Mouse (Mus musculus): ENCODE results near the gene Slc39a3. TPM values are rescaled to one million over a fixed set of nuclear protein-coding genes. Genes with fewer than 3 reads are reported as not detected.
"Not testable (repeated sequence)": the region's sequence is repeated elsewhere in the genome, so short reads cannot be mapped to it uniquely, and the experiment has no call there.

The Slc39a3 gene
- polyA plus RNA-seq, 1 experiment from 2014 or later, result 9.6 TPM

GRCm38 (mm10) chr10:81069836-81070235 is 32.6 kb upstream of the Slc39a3 start, which contains the start of gene Thop1:
Thop1 (plus strand) TSS chr10:81070035.
- Histone ChIP-seq H3K4me3 (ENCODE audit: low read length) (peak within 1 kb of the TSS; percentile 85), H3K9me3 (replicated peaks; ENCODE audit: control insufficient read depth, low read length) (no peaks in the 10 kb centered on the region), H3K4me2 (ENCODE audit: low read depth, low read length) (peak within 1 kb of the TSS; percentile 83), H3K36me3 (ENCODE audit: control insufficient read depth, insufficient read depth) (peaks cover 11% of the 10 kb centered on the region), H3K4me1 (ENCODE audit: control insufficient read depth, insufficient read depth, low read length) (peaks cover 5% of the 10 kb centered on the region), H3K9ac (ENCODE audit: low read length) (peak within 1 kb of the TSS; percentile 92), H3K27ac (ENCODE audit: low read length) (peak within 1 kb of the TSS; percentile 29; the same call in 1 of the 2 replicates), H3K27me3 (ENCODE audit: control insufficient read depth, insufficient read depth, low read length) (no peaks in the 10 kb centered on the region)
- WGBS, result under 1% methylated on average over 35 of the region's 35 CpGs
- ATAC-seq (replicated peaks; ENCODE audit: extremely low read depth, insufficient read depth, low FRiP score), result peak; percentile 93

GRCm38 (mm10) chr10:81068706-81069105 is 31.5 kb upstream of the Slc39a3 start:
- H3K27ac ChIP-seq (ENCODE audit: low read length), result no peak overlapping the region
- H3K4me2 ChIP-seq (ENCODE audit: low read depth, low read length), result no peak overlapping the region
- no peak for ATAC-seq (replicated peaks; ENCODE audit: extremely low read depth, insufficient read depth, low FRiP score)
- H3K36me3 ChIP-seq (ENCODE audit: control insufficient read depth, insufficient read depth), result peaks cover 7% of the 10 kb centered on the region
- H3K4me1 ChIP-seq (ENCODE audit: control insufficient read depth, insufficient read depth, low read length), result peaks cover 5% of the 10 kb centered on the region
- WGBS, result 57% methylated on average over 5 of the region's 5 CpGs
- H3K27me3 ChIP-seq (ENCODE audit: control insufficient read depth, insufficient read depth, low read length), result no peaks in the 10 kb centered on the region
- H3K9me3 ChIP-seq (replicated peaks; ENCODE audit: control insufficient read depth, low read length), result no peaks in the 10 kb centered on the region
- H3K9ac ChIP-seq (ENCODE audit: low read length), result no peak overlapping the region
- no peak overlapping the region for H3K4me3 ChIP-seq (ENCODE audit: low read length)

GRCm38 (mm10) chr10:81064519-81064918 is 27.3 kb upstream of the Slc39a3 start:
- not testable (repeated sequence) for H3K9me3 ChIP-seq (replicated peaks; ENCODE audit: control insufficient read depth, low read length); ATAC-seq (replicated peaks; ENCODE audit: extremely low read depth, insufficient read depth, low FRiP score)
- WGBS, result 84% methylated on average over 8 of the region's 8 CpGs

GRCm38 (mm10) chr10:81062710-81063109 is 25.5 kb upstream of the Slc39a3 start:
- 58% methylated on average over 4 of the region's 4 CpGs for WGBS
- Histone ChIP-seq H3K27me3 (ENCODE audit: control insufficient read depth, insufficient read depth, low read length) (no peaks in the 10 kb centered on the region), H3K36me3 (ENCODE audit: control insufficient read depth, insufficient read depth) (no peaks in the 10 kb centered on the region), H3K4me1 (ENCODE audit: control insufficient read depth, insufficient read depth, low read length) (peaks cover 13% of the 10 kb centered on the region), H3K27ac (ENCODE audit: low read length) (no peak overlapping the region), H3K4me2 (ENCODE audit: low read depth, low read length) (no peak overlapping the region), H3K9me3 (replicated peaks; ENCODE audit: control insufficient read depth, low read length) (no peaks in the 10 kb centered on the region), H3K4me3 (ENCODE audit: low read length) (no peak overlapping the region), H3K9ac (ENCODE audit: low read length) (no peak overlapping the region)
- no peak for ATAC-seq (replicated peaks; ENCODE audit: extremely low read depth, insufficient read depth, low FRiP score)

More at GRCm38 (mm10) chr10:81064519-81064918, 27.3 kb upstream of the Slc39a3 start:
- H3K9ac ChIP-seq (ENCODE audit: low read length); H3K4me3 ChIP-seq (ENCODE audit: low read length); H3K4me2 ChIP-seq (ENCODE audit: low read depth, low read length); H3K27me3 ChIP-seq (ENCODE audit: control insufficient read depth, insufficient read depth, low read length); H3K36me3 ChIP-seq (ENCODE audit: control insufficient read depth, insufficient read depth); H3K4me1 ChIP-seq (ENCODE audit: control insufficient read depth, insufficient read depth, low read length); H3K27ac ChIP-seq (ENCODE audit: low read length): not testable (repeated sequence)

- peak within 1 kb of the TSS; percentile 68; the same call in 1 of the 2 replicates for H3K27ac ChIP-seq (ENCODE audit: low read length)
- WGBS, result under 1% methylated on average over 48 of the region's 48 CpGs
- ATAC-seq (replicated peaks; ENCODE audit: extremely low read depth, insufficient read depth, low FRiP score), result peak; percentile 95
- H3K27me3 ChIP-seq (ENCODE audit: control insufficient read depth, insufficient read depth, low read length), result no peaks in the 10 kb centered on the region
- H3K36me3 ChIP-seq (ENCODE audit: control insufficient read depth, insufficient read depth), result no peaks in the 10 kb centered on the region
- H3K4me3 ChIP-seq (ENCODE audit: low read length), result peak within 1 kb of the TSS; percentile 88
- H3K4me1 ChIP-seq (ENCODE audit: control insufficient read depth, insufficient read depth, low read length), result peaks cover 13% of the 10 kb centered on the region
- peak within 1 kb of the TSS; percentile 92 for H3K9ac ChIP-seq (ENCODE audit: low read length)
- H3K4me2 ChIP-seq (ENCODE audit: low read depth, low read length), result peak within 1 kb of the TSS; percentile 86
- no peaks in the 10 kb centered on the region for H3K9me3 ChIP-seq (replicated peaks; ENCODE audit: control insufficient read depth, low read length)
These were observed 22.6 kb upstream of the Slc39a3 start, which contains the start of gene Sgta for GRCm38 (mm10) chr10:81059603-81060543. Sgta (minus strand) TSS chr10:81060181.

GRCm38 (mm10) chr10:81058896-81059295 is 21.7 kb upstream of the Slc39a3 start:
- H3K9ac ChIP-seq (ENCODE audit: low read length), result peak overlapping the region; percentile 92
- WGBS, result 71% methylated on average over 6 of the region's 6 CpGs

GRCm38 (mm10) chr10:81057406-81058130 is 20.3 kb upstream of the Slc39a3 start:
- Histone ChIP-seq H3K4me3 (ENCODE audit: low read length) (no peak overlapping the region), H3K4me2 (ENCODE audit: low read depth, low read length) (no peak overlapping the region), H3K4me1 (ENCODE audit: control insufficient read depth, insufficient read depth, low read length) (peaks cover 13% of the 10 kb centered on the region), H3K27ac (ENCODE audit: low read length) (no peak overlapping the region), H3K9me3 (replicated peaks; ENCODE audit: control insufficient read depth, low read length) (no peaks in the 10 kb centered on the region), H3K36me3 (ENCODE audit: control insufficient read depth, insufficient read depth) (no peaks in the 10 kb centered on the region), H3K9ac (ENCODE audit: low read length) (no peak overlapping the region), H3K27me3 (ENCODE audit: control insufficient read depth, insufficient read depth, low read length) (no peaks in the 10 kb centered on the region)
- WGBS, result 91% methylated on average over 23 of the region's 23 CpGs
- no peak for ATAC-seq (replicated peaks; ENCODE audit: extremely low read depth, insufficient read depth, low FRiP score)

More at GRCm38 (mm10) chr10:81058896-81059295, 21.7 kb upstream of the Slc39a3 start:
- Histone ChIP-seq H3K27me3 (ENCODE audit: control insufficient read depth, insufficient read depth, low read length) (no peaks in the 10 kb centered on the region), H3K4me1 (ENCODE audit: control insufficient read depth, insufficient read depth, low read length) (peaks cover 13% of the 10 kb centered on the region), H3K36me3 (ENCODE audit: control insufficient read depth, insufficient read depth) (no peaks in the 10 kb centered on the region), H3K27ac (ENCODE audit: low read length) (no peak overlapping the region), H3K9me3 (replicated peaks; ENCODE audit: control insufficient read depth, low read length) (no peaks in the 10 kb centered on the region), H3K4me2 (ENCODE audit: low read depth, low read length) (peak overlapping the region; percentile 86), H3K4me3 (ENCODE audit: low read length) (peak overlapping the region; percentile 88)
- ATAC-seq (replicated peaks; ENCODE audit: extremely low read depth, insufficient read depth, low FRiP score), result no peak

GRCm38 (mm10) chr10:81055802-81056340 is 18.6 kb upstream of the Slc39a3 start:
- Histone ChIP-seq H3K4me1 (ENCODE audit: control insufficient read depth, insufficient read depth, low read length) (peaks cover 13% of the 10 kb centered on the region), H3K36me3 (ENCODE audit: control insufficient read depth, insufficient read depth) (peaks cover 11% of the 10 kb centered on the region)
- not testable (repeated sequence) for ATAC-seq (replicated peaks; ENCODE audit: extremely low read depth, insufficient read depth, low FRiP score); H3K4me3 ChIP-seq (ENCODE audit: low read length); H3K27ac ChIP-seq (ENCODE audit: low read length); H3K4me2 ChIP-seq (ENCODE audit: low read depth, low read length); H3K9ac ChIP-seq (ENCODE audit: low read length); H3K9me3 ChIP-seq (replicated peaks; ENCODE audit: control insufficient read depth, low read length); H3K27me3 ChIP-seq (ENCODE audit: control insufficient read depth, insufficient read depth, low read length)
- WGBS, result 67% methylated on average over 11 of the region's 11 CpGs
